In genomic region chr5:145662007-145662406, GRCm38 (mm10) we compare ENCODE assay signal across 20 mouse cellular contexts. TPM values are rescaled to one million over a fixed set of nuclear protein-coding genes. Genes with fewer than 3 reads are reported as not detected.
"Had no signal": no experiment of that assay in that cellular context is flagged by ENCODE, and none has a peak within 500 bp of the region (broad histone marks: within the 10 kb centered on the region; RNA-seq: fewer than 3 reads in every experiment).

No protein-coding gene starts in this region.

- H3K4me2 ChIP-seq: intestine, embryonic 15.5 days; limb, embryonic 15.5 days; liver, embryonic 15.5 days; lung, embryonic 14.5 days; neural tube, embryonic 15.5 days had no signal

- H3K27me3 ChIP-seq: intestine, embryonic 15.5 days; limb, embryonic 15.5 days; liver, embryonic 15.5 days; neural tube, embryonic 15.5 days had no signal

- H3K27ac ChIP-seq: intestine, embryonic 15.5 days; layer of hippocampus, adult 2 months; limb, embryonic 15.5 days; liver, embryonic 15.5 days; neural tube, embryonic 15.5 days had no signal

- DNase-seq: kidney, adult 18-20 months; kidney, postnatal 10 days; kidney, postnatal 4 days; left cerebral cortex, postnatal 4 days; lung, embryonic 14.5 days; lung, postnatal 14 days; right cerebral cortex, adult 18-20 months; right cerebral cortex, postnatal 25 days; thymus, postnatal 36 days had no signal

- H3K9ac ChIP-seq: intestine, embryonic 15.5 days; limb, embryonic 15.5 days; liver, embryonic 15.5 days; lung, embryonic 14.5 days; neural tube, embryonic 15.5 days had no signal

- H3K4me1 ChIP-seq: intestine, embryonic 15.5 days; limb, embryonic 15.5 days; liver, embryonic 15.5 days; neural tube, embryonic 15.5 days had no signal

- H3K36me3 ChIP-seq: intestine, embryonic 15.5 days; limb, embryonic 15.5 days; liver, embryonic 15.5 days; neural tube, embryonic 15.5 days had no signal

- H3K4me3 ChIP-seq: intestine, embryonic 15.5 days; layer of hippocampus, adult 2 months; limb, embryonic 15.5 days; liver, embryonic 15.5 days; myocyte; neural tube, embryonic 15.5 days had no signal

- ATAC-seq: intestine, embryonic 15.5 days had no signal

RNA-seq across cellular contexts. Expression of gene Cyp3a41a, which starts 57.9 kb away (rescaled TPM):
- polyA plus RNA-seq: intestine, embryonic 15.5 days; kidney, embryonic 14.5 days; limb, embryonic 15.5 days; lung, embryonic 14.5 days; neural tube, embryonic 11.5 days; neural tube, embryonic 15.5 days; small intestine, adult 2 months; stomach, embryonic 16.5 days; thymus, postnatal 0 days had no signal
